Mouse (Mus musculus) embryonic facial prominence, embryonic 10.5 days (tissue): ENCODE data around the gene 4930539E08Rik. TPM values are rescaled to one million over a fixed set of nuclear protein-coding genes. Genes with fewer than 3 reads are reported as not detected.
A peak's percentile ranks its signal among the peaks of the same experiment; 100 is the strongest.

Source experiments
- DNase-seq: peaks from one replicate; pipeline ENCODE4 v3.0.0-alpha.2; 2017; ENCODE audit warnings: low spot score
- H3K27ac ChIP-seq: fragments of 300-500 bp; sonication (generic); replicated peaks from 2 replicates; pipeline ENCODE4 v1.5.1; 2016; ENCODE audit warnings: mild to moderate bottlenecking
- H3K27me3 ChIP-seq: fragments of 300-500 bp; sonication (generic); replicated peaks from 2 replicates; pipeline ENCODE4 v1.6.1; 2016; ENCODE audit warnings: low read depth, mild to moderate bottlenecking; ENCODE audit not compliant: poor library complexity, severe bottlenecking
- H3K36me3 ChIP-seq: fragments of 300-500 bp; sonication (generic); replicated peaks from 2 replicates; pipeline ENCODE4 v1.6.1; 2016; ENCODE audit warnings: mild to moderate bottlenecking, moderate library complexity
- H3K4me1 ChIP-seq: fragments of 300-500 bp; sonication (generic); 2 replicates; pipeline ENCODE4 v1.6.1; 2016
- H3K4me3 ChIP-seq: fragments of 300-500 bp; sonication (generic); 2 replicates; pipeline ENCODE4 v1.5.1; 2016; ENCODE audit warnings: mild to moderate bottlenecking, moderate library complexity
- H3K9me3 ChIP-seq: fragments of 300-500 bp; sonication (generic); 2 replicates; pipeline ENCODE4 v1.6.1; 2016; ENCODE audit warnings: mild to moderate bottlenecking
- WGBS: fragments of 180-500 bp; shearing (Covaris S2); methylation state at CpG from one replicate; pipeline ENCODE4 v1.1.7; 2016; 5-methylcytosine and 5-hydroxymethylcytosine counted together
- polyA plus RNA-seq: library from polyadenylated mRNA; unstranded; fragments of >200 nt; fragmentation: Nextera tagmentation; extraction: Ambion mirVana; gene quantifications from 2 replicates; pipeline ENCODE4 v1.2.1, GENCODE M21; 2016

Gene 4930539E08Rik
- polyA plus RNA-seq, 1 experiment from 2014 or later, result 0.17 TPM

DNA sequence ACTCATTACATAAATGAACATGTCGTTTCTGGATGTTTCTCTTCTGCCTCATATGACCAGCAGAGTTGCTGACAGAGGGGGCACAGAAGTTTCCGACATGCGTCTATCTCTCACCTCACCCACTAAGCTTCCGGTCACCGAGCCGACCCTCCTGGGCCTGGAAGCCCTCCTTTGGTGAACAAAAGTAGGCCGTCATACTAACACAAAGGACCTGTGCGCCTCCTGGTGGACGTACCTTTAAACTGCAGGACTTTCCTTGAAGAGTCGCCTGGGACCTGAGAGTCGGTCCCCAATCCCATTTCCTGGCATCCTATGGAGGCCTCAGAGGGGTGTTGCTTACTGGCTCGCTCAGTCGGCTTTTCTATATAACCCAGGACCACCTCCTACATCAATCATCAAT, 11.3 kb upstream of the 4930539E08Rik start:
- H3K4me1 ChIP-seq, result peaks cover 24% of the 10 kb centered on the region
- 19% methylated on average over 13 of the region's 13 CpGs for WGBS
- peak; percentile 86 for DNase-seq
- no peaks in the 10 kb centered on the region for H3K36me3 ChIP-seq
- no peaks in the 10 kb centered on the region for H3K27me3 ChIP-seq
- H3K27ac ChIP-seq, result no peak overlapping the region
- H3K9me3 ChIP-seq, result no peaks in the 10 kb centered on the region
- H3K4me3 ChIP-seq, result no peak overlapping the region

GRCm38 (mm10) chr17:28924957-28925595, 10.0 kb upstream of the 4930539E08Rik start:
- H3K36me3 ChIP-seq, result no peaks in the 10 kb centered on the region
- H3K27me3 ChIP-seq, result no peaks in the 10 kb centered on the region
- no peak for DNase-seq
- H3K4me3 ChIP-seq, result no peak overlapping the region
- H3K9me3 ChIP-seq, result no peaks in the 10 kb centered on the region
- H3K4me1 ChIP-seq, result peaks cover 11% of the 10 kb centered on the region
- 86% methylated on average over 8 of the region's 8 CpGs for WGBS
- no peak overlapping the region for H3K27ac ChIP-seq

DNA sequence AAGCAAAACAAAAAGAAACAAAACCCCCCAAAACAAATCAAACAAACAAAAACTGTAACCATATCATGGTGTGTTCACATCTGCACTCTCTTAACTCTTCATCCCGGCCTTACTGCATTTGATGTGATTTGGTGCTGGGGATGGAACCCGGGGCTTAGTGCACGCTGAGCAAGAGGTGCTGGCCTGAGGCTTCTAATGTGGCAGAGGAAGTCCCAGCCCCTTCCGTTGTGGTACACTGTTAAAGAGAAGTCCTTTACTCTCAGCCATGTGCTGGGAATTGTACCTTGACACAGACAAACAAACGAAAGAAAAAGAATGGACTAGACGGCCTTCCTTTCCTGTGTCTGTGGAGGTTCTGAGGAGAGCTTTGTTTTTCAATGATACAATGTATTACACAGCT, 7.0 kb upstream of the 4930539E08Rik start:
- no peak for DNase-seq
- 65% methylated on average over 6 of the region's 6 CpGs for WGBS
- Histone ChIP-seq H3K4me3 (no peak overlapping the region), H3K4me1 (peaks cover 11% of the 10 kb centered on the region), H3K27ac (no peak overlapping the region), H3K27me3 (no peaks in the 10 kb centered on the region), H3K9me3 (no peaks in the 10 kb centered on the region), H3K36me3 (no peaks in the 10 kb centered on the region)

DNA sequence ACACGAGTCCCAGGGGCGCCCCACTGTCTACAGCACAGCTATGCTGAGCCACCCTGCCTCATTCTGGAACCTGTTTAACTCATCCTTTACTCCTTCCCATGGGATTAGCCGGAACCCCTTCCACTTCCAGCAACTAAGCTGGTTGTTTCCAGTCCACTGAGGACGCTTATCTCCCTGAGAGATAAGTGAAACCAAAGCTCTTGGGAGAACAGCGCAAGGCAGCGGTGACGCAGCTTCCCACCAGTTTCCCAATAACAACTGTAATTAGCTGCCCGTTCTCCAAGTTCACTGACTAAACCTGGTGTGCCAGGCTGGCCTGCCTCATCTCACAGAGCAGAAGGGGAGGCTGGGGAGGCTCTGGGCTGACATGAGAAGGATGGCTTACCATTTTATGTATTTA, 6.0 kb upstream of the 4930539E08Rik start:
- H3K36me3 ChIP-seq, result no peaks in the 10 kb centered on the region
- no peak overlapping the region for H3K27ac ChIP-seq
- H3K4me1 ChIP-seq, result peaks cover 6% of the 10 kb centered on the region
- 80% methylated on average over 8 of the region's 8 CpGs for WGBS
- H3K9me3 ChIP-seq, result no peaks in the 10 kb centered on the region
- no peak for DNase-seq
- H3K4me3 ChIP-seq, result no peak overlapping the region
- no peaks in the 10 kb centered on the region for H3K27me3 ChIP-seq

DNA sequence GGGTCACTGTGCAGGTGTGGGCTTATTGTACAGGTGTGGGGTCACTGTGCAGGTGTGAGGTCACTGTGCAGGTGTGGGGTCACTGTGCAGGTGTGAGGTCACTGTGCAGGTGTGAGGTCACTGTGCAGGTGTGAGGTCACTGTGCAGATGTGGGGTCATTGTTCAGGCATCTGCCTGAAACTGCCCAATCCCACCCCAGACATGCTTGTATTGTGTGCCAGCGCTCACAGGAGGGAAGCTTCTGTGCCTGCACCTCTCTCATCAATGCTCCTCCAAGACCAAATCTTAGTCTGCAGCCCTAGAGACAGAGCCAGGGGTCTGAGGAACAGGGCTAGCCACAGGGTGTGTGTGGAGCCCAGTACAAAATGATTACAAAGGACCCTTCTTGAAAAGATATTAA, 1.4 kb upstream of the 4930539E08Rik start:
- H3K9me3 ChIP-seq, result no peaks in the 10 kb centered on the region
- 91% methylated on average over 1 of the region's 1 CpGs for WGBS

DNA sequence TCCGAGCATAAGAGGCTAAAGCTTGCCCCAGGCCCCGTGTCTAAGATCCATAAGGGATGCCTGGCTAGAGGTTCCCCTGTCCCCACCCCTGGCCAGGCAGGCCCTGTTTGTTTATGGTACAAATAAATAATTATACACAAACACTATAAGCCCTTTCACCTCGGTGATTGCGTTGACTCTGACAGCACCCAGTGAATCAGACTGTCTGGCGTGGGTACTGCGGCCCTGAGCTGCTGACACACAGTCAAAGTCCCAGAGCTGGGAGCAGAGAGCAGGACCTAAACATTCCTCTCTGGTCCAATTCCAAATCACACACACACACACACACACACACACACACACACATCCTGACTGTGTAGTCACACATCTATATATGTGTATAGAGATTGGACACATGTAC, 1.2 kb downstream of the 4930539E08Rik start:
- H3K4me3 ChIP-seq, result no peak overlapping the region
- no peak overlapping the region for H3K27ac ChIP-seq
- peaks cover 18% of the 10 kb centered on the region for H3K27me3 ChIP-seq
- no peaks in the 10 kb centered on the region for H3K9me3 ChIP-seq
- DNase-seq, result no peak
- peaks cover 14% of the 10 kb centered on the region for H3K4me1 ChIP-seq
- no peaks in the 10 kb centered on the region for H3K36me3 ChIP-seq
- WGBS, result 84% methylated on average over 6 of the region's 6 CpGs

More for the DNA sequence above, 1.4 kb upstream of the 4930539E08Rik start:
- Histone ChIP-seq H3K36me3 (no peaks in the 10 kb centered on the region), H3K27ac (no peak overlapping the region), H3K27me3 (no peaks in the 10 kb centered on the region), H3K4me1 (no peaks in the 10 kb centered on the region), H3K4me3 (no peak overlapping the region)
- DNase-seq, result no peak

DNA sequence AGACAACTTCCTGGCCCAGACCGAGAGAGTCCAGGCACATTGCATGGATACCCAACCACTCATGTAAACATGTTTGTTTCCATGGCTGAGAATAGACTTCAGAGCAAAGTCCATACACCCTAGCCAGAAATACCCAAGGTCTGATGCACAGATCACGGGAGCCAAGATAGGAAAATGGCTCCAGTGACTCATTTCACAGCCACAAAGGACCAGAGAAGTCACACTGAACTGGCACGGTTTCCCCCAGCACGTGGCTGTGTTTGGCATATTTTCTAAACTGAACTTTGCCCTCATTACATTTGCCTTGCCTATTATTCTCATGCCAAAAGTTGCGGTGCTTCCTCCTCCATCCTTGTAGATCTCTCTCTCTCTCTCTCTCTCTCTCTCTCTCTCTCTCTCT, 1.9 kb downstream of the 4930539E08Rik start:
- no peak overlapping the region for H3K4me3 ChIP-seq

DNA sequence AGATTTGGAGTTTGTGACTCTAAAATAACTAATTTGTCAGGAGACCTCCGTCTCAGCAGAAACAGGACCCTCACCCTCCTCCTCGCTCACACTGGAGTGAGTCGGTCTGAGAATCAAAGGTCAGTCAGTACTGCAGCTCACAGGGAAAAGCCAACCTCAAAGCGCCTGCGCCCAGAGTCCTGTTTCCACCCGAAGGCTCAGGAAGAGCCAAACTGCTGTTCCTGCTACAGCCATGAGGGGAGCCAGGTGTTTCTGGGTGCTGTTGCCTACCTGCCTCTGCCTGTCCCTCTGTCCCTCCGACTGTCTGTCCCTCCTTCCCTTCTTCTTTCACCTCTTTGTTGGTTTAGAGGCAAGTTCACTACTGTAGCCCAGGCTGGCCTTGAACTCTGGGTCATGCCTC, 5.0 kb downstream of the 4930539E08Rik start:
- H3K27me3 ChIP-seq, result peaks cover 39% of the 10 kb centered on the region
- no peaks in the 10 kb centered on the region for H3K9me3 ChIP-seq
- peak overlapping the region; percentile 48 for H3K4me3 ChIP-seq
- no peak overlapping the region for H3K27ac ChIP-seq
- H3K4me1 ChIP-seq, result peaks cover 20% of the 10 kb centered on the region
- H3K36me3 ChIP-seq, result no peaks in the 10 kb centered on the region
- peak; percentile 42 for DNase-seq
- WGBS, result 13% methylated on average over 7 of the region's 7 CpGs

More for the DNA sequence above, 1.9 kb downstream of the 4930539E08Rik start:
- WGBS, result 78% methylated on average over 5 of the region's 5 CpGs
- H3K9me3 ChIP-seq, result no peaks in the 10 kb centered on the region
- peaks cover 14% of the 10 kb centered on the region for H3K4me1 ChIP-seq
- no peaks in the 10 kb centered on the region for H3K36me3 ChIP-seq
- no peak overlapping the region for H3K27ac ChIP-seq
- DNase-seq, result no peak
- H3K27me3 ChIP-seq, result peaks cover 25% of the 10 kb centered on the region

GRCm38 (mm10) chr17:28909252-28909941, 5.7 kb downstream of the 4930539E08Rik start:
- H3K27ac ChIP-seq, result no peak overlapping the region
- H3K4me3 ChIP-seq, result peak overlapping the region; percentile 48
- H3K9me3 ChIP-seq, result no peaks in the 10 kb centered on the region
- WGBS, result 7% methylated on average over 29 of the region's 29 CpGs
- H3K27me3 ChIP-seq, result peaks cover 43% of the 10 kb centered on the region
- peaks cover 26% of the 10 kb centered on the region for H3K4me1 ChIP-seq
- no peaks in the 10 kb centered on the region for H3K36me3 ChIP-seq
- DNase-seq, result peak; percentile 77

DNA sequence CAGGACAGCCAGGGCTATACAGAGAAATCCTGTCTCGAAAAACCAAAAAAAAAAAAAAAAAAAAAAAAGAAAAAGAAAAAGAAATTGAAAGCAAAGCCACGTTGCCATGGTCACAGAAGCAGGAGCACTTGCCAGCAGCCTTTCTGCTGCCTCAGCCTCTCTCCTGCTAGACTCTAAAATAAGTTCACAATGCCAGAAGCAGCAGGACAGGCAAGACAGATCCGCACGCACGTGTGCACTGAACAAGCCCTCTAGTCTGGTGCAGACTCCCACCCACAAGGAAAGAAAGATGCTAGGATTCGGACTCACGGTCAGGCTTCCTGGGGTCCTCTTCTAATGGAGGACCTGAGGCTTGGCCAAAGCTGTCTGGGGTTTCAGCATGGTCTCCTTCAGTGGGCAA, 7.2 kb downstream of the 4930539E08Rik start:
- WGBS, result 85% methylated on average over 7 of the region's 7 CpGs
- Histone ChIP-seq H3K4me1 (peaks cover 28% of the 10 kb centered on the region), H3K36me3 (no peaks in the 10 kb centered on the region), H3K4me3 (no peak overlapping the region), H3K27ac (no peak overlapping the region), H3K27me3 (peaks cover 43% of the 10 kb centered on the region), H3K9me3 (no peaks in the 10 kb centered on the region)
- DNase-seq, result no peak

- H3K36me3 ChIP-seq, result no peaks in the 10 kb centered on the region
- peaks cover 28% of the 10 kb centered on the region for H3K4me1 ChIP-seq
- no peak overlapping the region for H3K27ac ChIP-seq
- peak overlapping the region; percentile 11; the same call in 1 of the 2 replicates for H3K4me3 ChIP-seq
- no peaks in the 10 kb centered on the region for H3K9me3 ChIP-seq
- no peak for DNase-seq
- H3K27me3 ChIP-seq, result peaks cover 40% of the 10 kb centered on the region
- WGBS, result 68% methylated on average over 13 of the region's 13 CpGs
Observed at GRCm38 (mm10) chr17:28905377-28905916, 9.7 kb downstream of the 4930539E08Rik start.

DNA sequence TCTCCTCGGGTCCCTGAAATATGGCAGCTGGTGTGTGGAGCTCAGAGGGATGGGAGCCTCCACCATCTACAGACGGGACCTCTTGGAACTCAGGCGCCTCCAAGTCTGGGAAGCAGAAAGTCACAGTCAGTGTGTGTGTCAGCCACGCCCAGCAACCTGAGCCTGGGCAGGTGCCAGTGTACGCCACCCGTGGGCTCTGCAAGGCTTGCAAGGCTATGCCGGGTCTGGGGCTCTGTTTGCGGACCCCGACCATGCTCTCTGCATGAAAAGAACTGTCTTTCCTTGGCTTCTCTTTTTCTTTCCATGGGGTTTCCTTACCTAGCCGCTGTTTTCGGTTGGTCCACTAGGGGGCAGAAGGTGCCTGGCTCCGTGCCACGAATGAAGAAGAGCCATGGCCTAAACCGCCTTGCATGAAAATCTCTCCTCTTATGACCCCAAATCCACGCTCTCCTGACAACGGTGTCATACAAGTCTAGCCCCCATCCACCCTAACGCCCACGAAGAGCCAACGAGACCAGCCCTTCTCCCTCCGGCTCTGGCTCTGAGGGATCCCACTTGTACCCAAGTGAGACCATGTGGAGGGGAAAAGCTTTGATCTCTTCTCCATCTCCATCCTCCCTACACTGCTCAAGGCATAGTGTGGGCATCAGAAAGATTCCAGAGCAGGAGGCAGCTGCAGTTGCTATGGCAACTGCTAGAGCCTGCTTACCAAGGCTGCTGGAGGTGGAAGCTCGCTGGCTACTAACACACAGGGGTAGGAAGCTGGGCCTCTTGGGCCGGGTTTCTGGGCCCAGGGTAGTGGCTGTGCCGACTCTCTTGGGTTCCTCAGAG, 10.4 kb downstream of the 4930539E08Rik start:
- peak; percentile 74 for DNase-seq
- peak overlapping the region; percentile 11; the same call in 1 of the 2 replicates for H3K4me3 ChIP-seq

More for the DNA sequence above, 10.4 kb downstream of the 4930539E08Rik start:
- Histone ChIP-seq H3K27ac (no peak overlapping the region; the same call in 1 of the 2 replicates), H3K4me1 (peaks cover 24% of the 10 kb centered on the region), H3K27me3 (peaks cover 34% of the 10 kb centered on the region), H3K36me3 (no peaks in the 10 kb centered on the region), H3K9me3 (no peaks in the 10 kb centered on the region)
- WGBS, result 32% methylated on average over 23 of the region's 23 CpGs
